Mouse (Mus musculus) right cerebral cortex, postnatal 25 days (tissue): ENCODE measurements around the gene Ciapin1.

Source experiments
- DNase-seq: peaks from one replicate; pipeline ENCODE4 v3.0.0; 2022

Gene Ciapin1

DNA sequence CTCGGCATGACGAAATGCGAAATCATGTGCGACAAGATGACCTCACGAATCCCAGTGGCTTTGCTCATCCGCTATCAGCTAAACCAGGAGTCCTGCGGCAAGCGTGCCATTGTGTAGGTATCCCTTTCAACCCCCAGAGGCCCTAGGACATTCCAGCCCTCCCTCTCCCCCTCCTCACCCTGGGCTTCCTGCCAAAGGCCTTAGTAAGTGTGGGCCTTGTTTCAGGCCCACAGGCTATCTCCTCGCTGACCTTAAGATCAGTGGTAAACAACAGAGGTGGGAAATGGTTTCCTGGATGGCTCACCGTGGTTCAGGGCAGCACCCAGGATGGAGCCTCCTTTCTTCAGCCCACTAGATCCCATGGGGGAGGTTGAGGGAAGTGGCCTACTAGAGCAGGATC is 60.1 kb downstream of the Ciapin1 start:
- DNase-seq: no peak

DNA sequence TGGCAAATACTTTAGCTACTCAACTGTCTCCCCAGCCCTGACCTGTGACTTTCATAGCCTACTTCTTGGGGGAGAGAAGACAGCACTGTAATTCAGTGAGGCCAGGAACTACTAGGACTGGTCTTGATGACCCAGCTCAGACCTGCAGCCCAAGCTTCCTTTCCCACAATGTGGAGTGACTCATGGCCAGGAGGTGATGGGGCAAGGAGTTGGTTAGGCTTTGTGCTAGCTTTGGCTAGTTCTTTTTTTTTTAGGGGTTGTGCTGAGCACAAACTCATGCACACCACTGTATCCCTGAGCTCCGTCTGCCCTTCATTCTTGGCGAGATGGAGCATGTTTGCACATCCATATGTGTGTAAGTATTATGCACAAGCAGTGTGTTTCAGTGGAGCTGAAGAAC is 61.8 kb downstream of the Ciapin1 start:
- DNase-seq: no peak

DNA sequence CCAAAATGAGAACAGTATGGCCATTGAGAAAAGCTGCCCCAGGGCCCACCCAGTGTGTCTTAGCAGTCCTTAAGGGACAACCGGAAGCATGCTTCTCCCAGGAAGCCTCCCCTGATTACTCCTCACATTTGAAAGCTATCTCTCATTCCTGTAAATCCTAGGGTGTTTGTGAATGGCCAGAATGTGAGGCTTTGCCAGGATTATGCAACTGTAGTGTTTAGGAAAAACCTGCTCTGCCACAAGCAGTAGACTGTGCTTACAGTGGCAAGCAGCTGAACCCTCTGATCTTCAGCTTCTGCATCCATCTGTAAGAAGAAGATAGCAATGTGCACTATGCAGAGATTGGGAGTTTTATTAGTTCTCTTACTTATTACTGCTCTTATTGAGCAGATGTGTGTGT is 63.6 kb downstream of the Ciapin1 start:
- DNase-seq: no peak

GRCm38 (mm10) chr8:94773700-94774171 is 64.4 kb downstream of the Ciapin1 start:
- DNase-seq: peak; percentile 82

GRCm38 (mm10) chr8:94773048-94773447 is 65.1 kb downstream of the Ciapin1 start:
- no peak for DNase-seq

GRCm38 (mm10) chr8:94771941-94772670 is 66.1 kb downstream of the Ciapin1 start, which contains the start of gene Cx3cl1:
Gene Cx3cl1 (plus strand): TSS chr8:94772009.
- DNase-seq: peak; percentile 93

DNA sequence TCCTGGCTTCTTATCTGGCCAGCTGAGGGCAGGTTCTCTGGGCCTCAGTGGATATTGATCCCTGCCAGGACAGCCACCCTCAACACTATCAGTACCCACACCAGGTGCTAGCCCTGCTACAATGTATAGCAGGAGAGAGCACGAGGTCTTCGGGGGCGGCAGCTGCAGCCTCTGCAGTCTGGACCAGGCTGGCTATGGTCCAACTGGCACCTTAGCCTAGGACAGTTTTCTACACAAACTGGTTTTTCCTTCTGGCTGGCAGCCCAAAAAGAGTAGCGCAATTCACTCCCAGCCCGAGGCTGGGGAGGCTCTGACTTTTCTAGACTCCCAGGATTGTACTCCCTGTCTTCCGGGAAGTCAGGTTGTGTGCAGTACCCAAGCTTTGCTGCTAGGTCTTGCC is 67.2 kb downstream of the Ciapin1 start:
- DNase-seq: no peak
